Mouse (Mus musculus) limb, embryonic 13.5 days (tissue): ENCODE results near the gene B4galt2. TPM values are rescaled to one million over a fixed set of nuclear protein-coding genes. Genes with fewer than 3 reads are reported as not detected.
A peak's percentile ranks its signal among the peaks of the same experiment; 100 is the strongest.

Experiments
- ATAC-seq: fragments of 200-750 bp; cut with Nextera tagmentation; 2 replicates; pipeline ENCODE4 v1.8.0; 2017; ENCODE audit warnings: low read depth, moderate number of reproducible peaks, moderate TSS enrichment; ENCODE audit not compliant: low FRiP score
- H3K27ac ChIP-seq: fragments of 300-500 bp; sonication (generic); 2 replicates; pipeline ENCODE4 v1.5.1; 2015; ENCODE audit warnings: inconsistent platforms, mild to moderate bottlenecking, moderate library complexity
- H3K27me3 ChIP-seq: fragments of 300-500 bp; sonication (generic); 2 replicates; pipeline ENCODE4 v1.6.1; 2015; ENCODE audit warnings: mild to moderate bottlenecking, inconsistent platforms
- H3K36me3 ChIP-seq: fragments of 300-500 bp; sonication (generic); 2 replicates; pipeline ENCODE4 v1.6.1; 2015; ENCODE audit warnings: inconsistent platforms, mild to moderate bottlenecking, moderate library complexity
- H3K4me1 ChIP-seq: fragments of 300-500 bp; sonication (generic); 2 replicates; pipeline ENCODE4 v1.6.1; 2015; ENCODE audit warnings: inconsistent platforms
- H3K4me2 ChIP-seq: fragments of 300-500 bp; sonication (generic); replicated peaks from 2 replicates; pipeline ENCODE4 v1.6.1; 2015; ENCODE audit warnings: inconsistent platforms, mild to moderate bottlenecking, moderate library complexity
- H3K4me3 ChIP-seq: fragments of 300-500 bp; sonication (generic); 2 replicates; pipeline ENCODE4 v1.5.1; 2015; ENCODE audit warnings: moderate library complexity, mild to moderate bottlenecking, inconsistent platforms
- H3K9ac ChIP-seq: fragments of 300-500 bp; sonication (generic); 2 replicates; pipeline ENCODE4 v1.6.1; 2015; ENCODE audit warnings: mild to moderate bottlenecking, inconsistent platforms
- H3K9me3 ChIP-seq: fragments of 300-500 bp; sonication (generic); 2 replicates; pipeline ENCODE4 v1.6.1; 2016; ENCODE audit warnings: inconsistent platforms
- WGBS: fragments of 180-500 bp; shearing (Covaris S2); methylation state at CpG from one replicate; pipeline ENCODE4 v1.1.7; 2015; 5-methylcytosine and 5-hydroxymethylcytosine counted together
- polyA plus RNA-seq: library from polyadenylated mRNA; unstranded; fragments of >200 nt; fragmentation: Nextera tagmentation; extraction: Ambion mirVana; gene quantifications from 2 replicates; pipeline ENCODE4 v1.2.1, GENCODE M21; 2015

The B4galt2 gene
- polyA plus RNA-seq, 1 experiment from 2014 or later = 32.8 TPM

GRCm38 (mm10) chr4:117843101-117843500 is 40.2 kb downstream of the B4galt2 start:
- Histone ChIP-seq H3K9me3 (no peaks in the 10 kb centered on the region), H3K4me2 (no peak overlapping the region), H3K27me3 (no peaks in the 10 kb centered on the region), H3K4me3 (no peak overlapping the region), H3K9ac (no peak overlapping the region), H3K27ac (no peak overlapping the region), H3K36me3 (peaks cover 38% of the 10 kb centered on the region), H3K4me1 (peaks cover 20% of the 10 kb centered on the region)
- WGBS = 93% methylated on average over 5 of the region's 5 CpGs
- no peak for ATAC-seq

GRCm38 (mm10) chr4:117841566-117841965 is 41.7 kb downstream of the B4galt2 start:
- no peaks in the 10 kb centered on the region for H3K27me3 ChIP-seq

GRCm38 (mm10) chr4:117840821-117841220 is 42.5 kb downstream of the B4galt2 start:
- Histone ChIP-seq H3K27ac (no peak overlapping the region), H3K4me3 (no peak overlapping the region), H3K27me3 (no peaks in the 10 kb centered on the region), H3K36me3 (peaks cover 30% of the 10 kb centered on the region), H3K9ac (no peak overlapping the region), H3K4me2 (no peak overlapping the region), H3K4me1 (peaks cover 19% of the 10 kb centered on the region), H3K9me3 (no peaks in the 10 kb centered on the region)
- ATAC-seq = no peak
- 92% methylated on average over 5 of the region's 5 CpGs for WGBS

More at GRCm38 (mm10) chr4:117841566-117841965, 41.7 kb downstream of the B4galt2 start:
- 0 out of 2 replicates have a peak overlapping the region, but pooled peaks have one; percentile 20 for H3K9ac ChIP-seq
- ATAC-seq = no peak
- no peak overlapping the region for H3K4me3 ChIP-seq
- no peaks in the 10 kb centered on the region for H3K9me3 ChIP-seq
- H3K4me2 ChIP-seq = no peak overlapping the region
- no peak overlapping the region for H3K27ac ChIP-seq
- H3K36me3 ChIP-seq = peaks cover 38% of the 10 kb centered on the region
- 59% methylated on average over 3 of the region's 3 CpGs for WGBS
- H3K4me1 ChIP-seq = peaks cover 20% of the 10 kb centered on the region

DNA sequence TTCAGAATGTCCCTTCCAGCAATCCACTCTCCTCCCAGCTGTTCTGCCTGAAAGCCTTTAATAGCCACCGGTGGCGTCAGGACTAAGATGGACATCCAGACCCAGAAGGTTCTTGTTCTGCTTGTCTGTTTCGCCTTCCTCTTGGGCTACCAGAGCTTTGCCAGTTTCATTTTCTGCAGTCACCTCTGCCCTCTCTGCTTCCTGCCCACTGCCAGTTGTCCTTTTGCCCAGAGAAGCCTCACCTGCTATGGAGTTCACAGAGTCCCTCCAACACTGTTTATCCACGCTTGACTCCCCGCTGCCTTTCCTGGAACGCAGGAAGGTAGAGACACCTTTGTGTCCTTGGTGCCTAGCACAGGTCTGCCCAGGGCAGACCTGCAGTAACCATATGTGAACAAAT is 43.9 kb downstream of the B4galt2 start:
- Histone ChIP-seq H3K27ac (no peak overlapping the region), H3K27me3 (no peaks in the 10 kb centered on the region), H3K4me1 (peaks cover 24% of the 10 kb centered on the region), H3K4me2 (no peak overlapping the region), H3K9ac (no peak overlapping the region), H3K9me3 (no peaks in the 10 kb centered on the region), H3K4me3 (no peak overlapping the region), H3K36me3 (peaks cover 16% of the 10 kb centered on the region; the same call in 1 of the 2 replicates)
- no peak for ATAC-seq
- 77% methylated on average over 6 of the region's 6 CpGs for WGBS

- no peak overlapping the region for H3K9ac ChIP-seq
- no peaks in the 10 kb centered on the region for H3K36me3 ChIP-seq
- WGBS = 68% methylated on average over 4 of the region's 4 CpGs
- H3K27ac ChIP-seq = no peak overlapping the region
- ATAC-seq = no peak
- peaks cover 30% of the 10 kb centered on the region for H3K4me1 ChIP-seq
- H3K4me2 ChIP-seq = peak overlapping the region; percentile 84
- H3K9me3 ChIP-seq = no peaks in the 10 kb centered on the region
- no peaks in the 10 kb centered on the region for H3K27me3 ChIP-seq
- H3K4me3 ChIP-seq = no peak overlapping the region
These were observed 46.0 kb downstream of the B4galt2 start for GRCm38 (mm10) chr4:117837271-117837670.

DNA sequence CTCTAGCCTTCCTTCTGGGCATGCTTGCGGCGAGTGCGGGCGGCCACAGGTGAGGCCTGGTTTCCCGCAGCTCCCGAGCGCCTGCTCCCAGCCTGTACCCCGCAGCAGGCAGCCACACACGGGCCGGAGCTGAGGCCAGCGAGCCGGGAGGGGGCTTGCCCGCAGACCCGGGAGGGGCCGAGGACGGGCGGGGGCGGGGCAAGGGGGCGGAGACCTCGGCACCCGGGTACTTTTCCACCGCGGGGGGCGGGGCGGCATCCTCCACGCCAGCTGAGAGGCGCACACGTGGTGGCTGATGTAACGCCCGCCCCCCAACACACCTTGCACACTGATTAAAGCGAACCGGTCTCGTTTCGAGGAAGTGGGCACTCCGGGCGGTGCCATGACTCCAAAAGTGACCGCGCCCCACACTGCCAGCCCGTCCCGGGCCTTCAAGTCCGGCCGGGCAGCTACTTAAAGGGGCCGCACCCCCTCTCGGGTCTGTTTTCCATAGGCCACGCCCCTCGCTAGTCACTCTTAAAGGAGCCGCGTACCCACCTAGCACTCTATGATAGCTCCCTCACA is 47.0 kb downstream of the B4galt2 start:
- peak overlapping the region; percentile 91 for H3K4me3 ChIP-seq
- WGBS = under 1% methylated on average over 48 of the region's 48 CpGs
- H3K9ac ChIP-seq = peak overlapping the region; percentile 88
- ATAC-seq = peak; percentile 91
- no peaks in the 10 kb centered on the region for H3K9me3 ChIP-seq
- H3K4me1 ChIP-seq = peaks cover 24% of the 10 kb centered on the region
- H3K4me2 ChIP-seq = peak overlapping the region; percentile 84
- peak overlapping the region; percentile 93 for H3K27ac ChIP-seq
- no peaks in the 10 kb centered on the region for H3K36me3 ChIP-seq
- no peaks in the 10 kb centered on the region for H3K27me3 ChIP-seq

DNA sequence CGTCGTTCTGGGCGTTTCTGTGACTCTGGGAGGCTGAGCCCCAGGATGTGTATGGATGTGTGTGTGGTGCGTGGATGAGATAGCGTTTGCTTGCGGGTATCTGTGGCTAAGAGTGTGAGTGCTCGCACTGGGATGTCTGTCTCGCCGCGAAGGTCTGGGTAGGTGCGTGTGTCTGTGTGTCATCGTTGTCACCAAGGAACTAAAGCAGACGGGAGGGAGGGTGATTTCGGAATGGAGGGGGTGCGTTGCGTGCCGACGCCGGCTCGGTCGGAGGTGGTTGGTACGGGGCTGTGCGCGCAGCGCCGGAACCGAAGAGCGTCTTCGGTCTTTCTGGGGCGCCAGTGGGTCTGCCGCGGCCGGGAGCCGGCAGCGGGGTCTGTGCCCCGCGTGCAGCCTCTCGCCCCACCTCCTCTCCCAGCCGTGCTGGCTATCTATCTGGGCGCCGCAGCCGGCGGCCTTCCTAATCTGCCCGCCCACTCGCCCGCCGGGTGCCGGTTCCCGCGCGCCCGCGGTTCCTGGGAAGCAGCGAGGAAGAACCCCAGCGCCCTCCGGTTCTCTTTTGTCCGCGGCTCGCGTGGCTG is 47.7 kb downstream of the B4galt2 start:
- under 1% methylated on average over 60 of the region's 60 CpGs for WGBS
- H3K27me3 ChIP-seq = peaks cover 3% of the 10 kb centered on the region; the same call in 1 of the 2 replicates
- peaks cover 19% of the 10 kb centered on the region for H3K4me1 ChIP-seq
- H3K27ac ChIP-seq = peak overlapping the region; percentile 93
- peak overlapping the region; percentile 84 for H3K4me2 ChIP-seq
- H3K4me3 ChIP-seq = peak overlapping the region; percentile 91
- no peaks in the 10 kb centered on the region for H3K9me3 ChIP-seq
- peak; percentile 29; the same call in 1 of the 2 replicates for ATAC-seq
- H3K9ac ChIP-seq = peak overlapping the region; percentile 88
- no peaks in the 10 kb centered on the region for H3K36me3 ChIP-seq

DNA sequence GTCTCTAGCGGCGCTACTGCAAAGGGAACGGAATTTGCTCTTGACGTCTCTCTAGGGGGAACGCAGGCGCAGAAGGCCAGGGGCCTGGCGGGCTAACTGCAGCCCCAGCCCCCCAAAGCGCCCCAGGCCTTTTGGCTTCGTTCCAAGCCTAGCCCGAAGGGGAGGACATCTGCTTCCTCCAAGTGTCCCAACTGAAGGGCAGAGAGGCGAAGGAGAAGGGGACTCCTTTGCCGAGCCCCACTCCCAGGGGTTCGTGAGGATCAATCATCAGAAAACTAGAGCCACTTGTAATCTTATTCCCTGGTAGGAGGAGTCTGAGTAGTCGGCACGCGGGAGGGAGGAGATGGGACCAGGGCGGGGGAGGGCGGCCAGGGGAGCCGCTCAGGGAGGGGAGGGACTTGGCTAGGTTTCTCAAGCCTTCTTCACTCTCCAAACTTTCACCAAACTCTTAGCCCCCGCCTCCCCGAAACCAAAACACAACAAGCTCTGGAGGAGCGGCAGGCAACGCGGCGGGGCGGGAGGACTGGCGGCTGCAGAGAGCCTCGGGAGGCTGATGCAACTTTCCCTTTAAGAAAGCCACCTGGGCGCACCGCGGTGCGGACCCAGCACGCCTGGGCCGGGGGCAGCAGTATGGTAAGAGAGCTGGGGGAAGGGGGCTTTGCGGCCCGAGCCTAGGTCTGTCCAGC is 48.3 kb downstream of the B4galt2 start:
- Histone ChIP-seq H3K9ac (peak overlapping the region; percentile 88), H3K36me3 (no peaks in the 10 kb centered on the region), H3K27ac (peak overlapping the region; percentile 93), H3K9me3 (no peaks in the 10 kb centered on the region), H3K4me1 (peaks cover 25% of the 10 kb centered on the region), H3K4me3 (peak overlapping the region; percentile 91), H3K4me2 (peak overlapping the region; percentile 84), H3K27me3 (peaks cover 7% of the 10 kb centered on the region; the same call in 1 of the 2 replicates)
- under 1% methylated on average over 36 of the region's 36 CpGs for WGBS
- ATAC-seq = peak; percentile 45

- peak within 1 kb of the TSS; percentile 84 for H3K4me2 ChIP-seq
- peak within 1 kb of the TSS; percentile 88 for H3K9ac ChIP-seq
- peak within 1 kb of the TSS; percentile 91 for H3K4me3 ChIP-seq
- WGBS = 22% methylated on average over 3 of the region's 3 CpGs
- peaks cover 11% of the 10 kb centered on the region; the same call in 1 of the 2 replicates for H3K27me3 ChIP-seq
- peaks cover 29% of the 10 kb centered on the region for H3K4me1 ChIP-seq
- ATAC-seq = no peak
- no peaks in the 10 kb centered on the region for H3K36me3 ChIP-seq
- peak within 1 kb of the TSS; percentile 93 for H3K27ac ChIP-seq
- no peaks in the 10 kb centered on the region for H3K9me3 ChIP-seq
These were observed 48.8 kb downstream of the B4galt2 start, which contains the start of gene Slc6a9 for GRCm38 (mm10) chr4:117834457-117834844. TSS of gene Slc6a9 (plus strand) at chr4:117834506.

DNA sequence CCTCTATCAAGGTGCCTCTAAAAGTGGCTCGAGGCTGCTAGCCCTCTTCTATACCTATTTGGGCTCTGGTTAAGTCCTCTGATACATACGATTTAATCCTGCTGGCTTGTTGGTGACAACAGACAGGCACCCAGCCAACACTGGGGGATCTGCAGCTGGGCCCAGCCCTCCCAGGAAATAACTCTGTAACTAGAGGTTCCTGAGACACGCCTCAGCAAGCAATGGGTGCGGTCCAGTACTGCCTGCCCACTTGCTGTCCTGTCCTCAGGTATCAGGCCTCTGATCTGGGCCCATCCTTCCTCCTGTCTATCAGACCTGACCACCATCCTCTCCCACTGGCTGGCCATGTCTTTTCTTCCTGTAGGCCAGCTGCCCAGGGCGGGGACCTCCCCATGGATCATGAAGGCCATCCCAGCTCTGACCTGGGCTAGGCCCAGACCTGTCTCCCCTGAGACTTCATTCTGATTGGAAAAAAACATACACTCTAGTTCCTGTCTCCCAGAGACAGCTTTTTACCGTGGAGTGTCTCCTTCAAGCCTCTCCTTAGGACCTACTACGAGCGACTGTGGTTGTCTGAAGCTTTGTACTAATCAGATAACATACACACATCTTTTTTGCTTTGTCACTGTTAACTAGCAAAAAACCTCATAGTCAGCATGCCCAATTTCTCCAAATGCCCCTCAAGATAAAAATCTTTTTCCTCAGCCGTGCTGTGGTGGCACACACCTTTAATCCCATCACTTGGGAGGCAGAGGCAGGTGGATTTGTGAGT is 51.2 kb downstream of the B4galt2 start:
- peaks cover 11% of the 10 kb centered on the region; the same call in 1 of the 2 replicates for H3K27me3 ChIP-seq
- no peak overlapping the region for H3K27ac ChIP-seq
- no peak for ATAC-seq
- WGBS = 76% methylated on average over 9 of the region's 9 CpGs
- H3K9me3 ChIP-seq = no peaks in the 10 kb centered on the region
- H3K36me3 ChIP-seq = no peaks in the 10 kb centered on the region
- no peak overlapping the region for H3K4me2 ChIP-seq
- H3K4me1 ChIP-seq = peaks cover 25% of the 10 kb centered on the region
- H3K9ac ChIP-seq = no peak overlapping the region
- no peak overlapping the region for H3K4me3 ChIP-seq

GRCm38 (mm10) chr4:117831499-117831898 is 51.8 kb downstream of the B4galt2 start:
- no peak overlapping the region for H3K4me3 ChIP-seq
- H3K4me1 ChIP-seq = peaks cover 20% of the 10 kb centered on the region
- no peaks in the 10 kb centered on the region for H3K36me3 ChIP-seq
- H3K27me3 ChIP-seq = peaks cover 11% of the 10 kb centered on the region; the same call in 1 of the 2 replicates
- no peak overlapping the region for H3K9ac ChIP-seq
- no peaks in the 10 kb centered on the region for H3K9me3 ChIP-seq
- no peak for ATAC-seq
- 48% methylated on average over 2 of the region's 2 CpGs for WGBS
- no peak overlapping the region for H3K27ac ChIP-seq
- no peak overlapping the region for H3K4me2 ChIP-seq
